Mouse (Mus musculus): Measurements from ENCODE around the gene Rybp.

The Rybp gene

GRCm38 (mm10) chr6:100188883-100189743, 98.2 kb downstream of the Rybp start:
- no peak for DNase-seq (ENCODE audit: low spot score)

DNA sequence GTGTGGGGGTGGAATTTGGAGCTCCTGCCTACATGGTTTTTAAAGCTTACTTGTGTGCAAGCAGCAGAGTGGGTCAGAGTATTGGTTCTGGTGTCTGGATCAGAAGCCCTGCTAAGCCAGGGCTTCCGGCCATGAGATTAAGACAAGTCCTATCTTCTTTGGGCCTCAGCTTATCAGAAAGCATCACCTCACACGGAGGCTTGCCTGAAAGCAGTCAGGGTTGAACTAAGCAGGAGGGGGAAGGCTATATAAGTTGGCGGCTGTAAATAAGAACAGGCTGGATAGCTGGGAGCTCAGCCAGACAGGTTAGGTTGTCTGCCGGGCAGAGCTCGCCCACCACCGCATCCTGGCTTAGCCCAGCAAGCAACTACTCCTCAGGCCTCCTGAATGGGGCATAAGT, 99.5 kb downstream of the Rybp start:
- DNase-seq (ENCODE audit: low spot score), result no peak

- no peak for DNase-seq (ENCODE audit: low spot score)
Observed at GRCm38 (mm10) chr6:100186789-100187188, 100.5 kb downstream of the Rybp start.

DNA sequence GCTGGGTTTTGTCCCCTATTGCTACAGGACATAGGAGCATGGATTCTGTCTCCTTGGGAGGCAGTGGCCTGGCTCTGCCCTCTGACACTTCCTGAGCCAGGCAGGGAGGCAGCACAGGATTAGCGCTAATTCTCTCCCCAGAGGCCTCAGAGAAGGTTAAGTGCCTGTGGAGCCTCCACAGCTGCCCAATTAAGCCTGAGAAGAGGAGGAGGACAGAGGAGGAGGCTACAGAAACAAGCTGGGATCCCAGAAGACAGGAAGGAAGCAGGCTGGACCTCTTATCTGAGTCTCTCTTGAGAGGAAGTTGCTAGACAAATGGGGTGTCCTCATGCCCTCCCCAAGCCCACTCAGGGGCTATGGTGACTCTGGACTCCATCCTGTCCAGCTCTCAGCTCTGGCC, 101.8 kb downstream of the Rybp start:
- no peak for DNase-seq (ENCODE audit: low spot score)

DNA sequence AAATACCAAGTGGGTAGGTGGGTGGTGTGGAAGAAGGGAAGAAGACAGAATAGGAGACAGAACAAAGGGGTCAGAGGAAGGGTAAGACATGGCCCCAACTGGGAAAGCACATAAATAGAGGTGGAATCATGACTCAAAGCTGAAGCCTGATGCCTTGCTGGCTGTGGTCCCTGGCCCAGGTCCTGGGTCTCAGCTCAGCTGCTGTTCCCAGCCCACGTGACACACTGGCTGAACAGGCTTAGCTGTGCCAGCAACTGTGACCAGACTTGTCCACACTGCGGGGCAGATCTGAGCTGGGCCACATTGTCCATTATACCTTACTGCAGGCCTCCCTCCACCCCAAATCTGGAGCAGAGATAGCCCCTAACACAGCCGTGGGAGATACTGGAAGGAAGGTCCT, 103.9 kb downstream of the Rybp start:
- DNase-seq (ENCODE audit: low spot score), result no peak

GRCm38 (mm10) chr6:100180883-100181262, 106.4 kb downstream of the Rybp start:
- no peak for DNase-seq (ENCODE audit: low spot score)

DNA sequence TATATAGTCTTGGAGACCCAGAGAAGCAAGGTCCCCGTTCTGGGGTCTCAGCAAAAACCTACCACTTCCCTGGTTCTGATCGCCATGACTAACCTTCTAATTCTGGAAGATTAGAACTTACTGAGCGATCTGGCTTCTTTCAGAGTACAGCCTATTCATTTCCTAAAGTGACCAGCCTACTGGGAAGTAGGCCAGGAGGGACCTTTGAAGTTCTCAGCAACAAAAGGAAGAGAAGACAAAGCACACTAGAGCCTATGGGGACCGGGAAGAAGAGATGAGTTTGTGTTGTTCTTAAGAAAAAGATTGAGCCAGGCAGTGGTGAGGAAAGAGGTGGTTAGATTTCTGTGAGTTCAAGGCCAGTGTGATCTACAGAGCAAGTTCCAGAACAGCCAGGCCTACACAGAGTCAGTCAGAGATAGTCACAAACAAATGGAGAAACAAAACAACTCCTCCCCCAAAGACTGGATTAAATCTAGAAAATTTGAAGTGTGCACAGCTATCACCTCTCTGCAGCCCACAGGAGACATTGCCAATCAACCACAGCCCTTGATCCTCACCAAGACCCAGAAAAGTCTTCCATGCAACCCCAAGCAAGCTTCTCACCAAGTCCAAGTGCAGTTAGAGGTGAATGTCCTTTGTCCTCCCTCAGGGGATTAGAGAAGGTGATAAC, 106.9 kb downstream of the Rybp start:
- no peak for DNase-seq (ENCODE audit: low spot score)

GRCm38 (mm10) chr6:100178830-100179229, 108.5 kb downstream of the Rybp start:
- no peak for DNase-seq (ENCODE audit: low spot score)

All from ovary, postnatal 10 days (tissue).